Mouse (Mus musculus) E14TG2a.4 (cell line): Measurements from ENCODE around the gene Adap2.
A peak's percentile ranks its signal among the peaks of the same experiment; 100 is the strongest.

Source experiments
- H3K27me3 ChIP-seq: 2 replicates; pipeline ENCODE4 v1.6.1; 2014; ENCODE audit warnings: low read length, control low read depth; ENCODE audit not compliant: insufficient read depth
- H3K36me3 ChIP-seq: 2 replicates; pipeline ENCODE4 v1.6.1; 2014; ENCODE audit warnings: low read length, control low read depth; ENCODE audit not compliant: insufficient read depth
- H3K4me1 ChIP-seq: replicated peaks from 2 replicates; pipeline ENCODE4 v1.6.1; 2014; ENCODE audit warnings: low read depth, low read length, control low read depth
- H3K4me3 ChIP-seq: replicated peaks from 2 replicates; pipeline ENCODE4 v1.5.1; 2014; ENCODE audit warnings: mild to moderate bottlenecking, low read length
- H3K9me3 ChIP-seq: 2 replicates; pipeline ENCODE4 v1.6.1; 2014; ENCODE audit warnings: low read length, control low read depth
- CTCF ChIP-seq: conservative IDR thresholded peaks from 2 replicates; pipeline ENCODE4 v1.5.1; 2014; ENCODE audit warnings: low read length
- NANOG ChIP-seq: IDR thresholded peaks from 2 replicates; pipeline ENCODE4 v1.6.1; 2014; ENCODE audit warnings: borderline replicate concordance, low read length, mixed read lengths
- POU5F1 ChIP-seq: IDR thresholded peaks from 2 replicates; pipeline ENCODE4 v1.6.1; 2014; ENCODE audit warnings: low read length, borderline replicate concordance

Gene Adap2

DNA sequence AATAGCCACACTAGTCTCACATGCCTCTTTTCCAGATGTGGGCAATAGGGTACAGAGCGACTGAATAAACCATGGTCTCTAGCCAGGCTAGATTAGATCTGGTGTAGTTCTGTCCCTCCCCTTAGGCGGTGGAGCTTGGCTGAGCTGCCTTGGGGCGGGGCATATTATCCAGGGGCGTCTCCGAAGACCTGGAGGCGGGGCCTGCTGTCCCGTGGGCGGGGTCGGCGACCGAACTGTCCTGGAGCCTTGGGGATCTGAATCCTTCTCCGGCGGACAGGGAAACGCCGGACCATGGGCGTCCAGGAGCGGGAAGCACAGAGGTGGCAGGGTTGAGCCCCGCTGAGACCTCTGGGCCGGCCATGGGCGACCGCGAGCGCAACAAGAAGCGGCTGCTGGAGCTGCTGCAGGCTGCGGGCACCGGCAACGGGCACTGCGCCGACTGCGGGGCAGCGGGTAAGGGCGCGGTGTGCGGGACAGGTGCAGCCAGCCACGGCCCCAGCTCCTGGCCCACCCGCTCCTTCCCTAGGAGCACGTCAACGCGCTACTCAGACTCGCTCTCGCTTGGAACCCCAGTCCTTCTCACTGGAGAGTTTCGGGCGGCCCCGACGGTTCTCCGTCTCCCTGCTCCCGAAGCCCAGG lies at the start of gene Adap2:
TSS of gene Adap2 (plus strand) at position 249 of the 639 bp plus-strand sequence.
- Histone ChIP-seq H3K4me3 (peak within 1 kb of the TSS; percentile 92), H3K9me3 (no peaks in the 10 kb centered on the region), H3K27me3 (peaks cover 24% of the 10 kb centered on the region), H3K4me1 (peaks cover 22% of the 10 kb centered on the region), H3K36me3 (peaks cover 24% of the 10 kb centered on the region)
- TF ChIP-seq POU5F1, result no peak
- no peak for TF ChIP-seq CTCF
- no peak for TF ChIP-seq NANOG

DNA sequence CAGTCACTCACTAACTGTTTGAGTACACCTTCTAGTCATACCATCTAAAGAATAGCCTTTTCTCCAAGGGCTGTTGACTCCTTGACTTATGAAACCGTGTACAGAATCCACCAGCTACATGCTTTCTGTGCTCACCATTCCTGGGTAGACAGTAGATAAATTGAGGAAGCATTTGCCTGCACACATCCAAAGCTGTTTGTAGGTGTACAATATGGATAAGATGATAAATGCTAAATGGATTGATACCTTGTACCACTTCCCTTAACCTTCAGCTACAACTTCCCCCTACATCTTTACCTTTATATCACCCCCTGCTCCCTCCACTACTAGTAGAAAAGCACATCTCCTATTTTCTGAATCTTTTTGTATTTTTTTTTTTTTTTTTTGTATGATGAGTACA lies 49.5 kb upstream of the Adap2 start:
- Histone ChIP-seq H3K27me3 (no peaks in the 10 kb centered on the region), H3K4me3 (no peak overlapping the region)
- no peak for TF ChIP-seq CTCF
- TF ChIP-seq NANOG, result no peak
- no peak for TF ChIP-seq POU5F1

DNA sequence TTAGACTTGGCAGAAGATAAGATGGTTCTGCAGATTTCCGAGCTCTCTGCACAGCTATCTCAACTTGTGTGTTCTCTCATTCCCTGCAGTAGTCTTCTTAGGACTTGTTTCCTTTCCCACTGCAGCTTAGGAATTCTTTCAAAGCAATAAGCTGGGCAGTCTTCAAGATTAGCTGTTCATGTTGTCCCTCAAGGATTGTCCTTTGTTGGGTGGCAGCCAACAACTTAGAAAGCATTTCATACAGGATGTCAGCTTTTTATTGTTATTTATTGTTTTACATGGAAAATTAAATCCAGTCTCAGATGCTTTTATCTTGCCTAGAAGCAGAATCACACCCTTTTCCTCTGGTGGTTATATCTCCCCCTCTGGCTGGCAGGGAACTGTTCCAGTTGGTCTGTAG lies 37.5 kb upstream of the Adap2 start:
- TF ChIP-seq POU5F1 (no peak), CTCF (no peak), NANOG (no peak)
- Histone ChIP-seq H3K36me3 (peaks cover 90% of the 10 kb centered on the region), H3K4me1 (peaks cover 10% of the 10 kb centered on the region; the same call in 1 of the 2 replicates), H3K27me3 (no peaks in the 10 kb centered on the region), H3K9me3 (no peaks in the 10 kb centered on the region), H3K4me3 (no peak overlapping the region)

More for the DNA sequence above, 49.5 kb upstream of the Adap2 start:
- Histone ChIP-seq H3K4me1 (peaks cover 19% of the 10 kb centered on the region), H3K36me3 (peaks cover 90% of the 10 kb centered on the region), H3K9me3 (no peaks in the 10 kb centered on the region)

DNA sequence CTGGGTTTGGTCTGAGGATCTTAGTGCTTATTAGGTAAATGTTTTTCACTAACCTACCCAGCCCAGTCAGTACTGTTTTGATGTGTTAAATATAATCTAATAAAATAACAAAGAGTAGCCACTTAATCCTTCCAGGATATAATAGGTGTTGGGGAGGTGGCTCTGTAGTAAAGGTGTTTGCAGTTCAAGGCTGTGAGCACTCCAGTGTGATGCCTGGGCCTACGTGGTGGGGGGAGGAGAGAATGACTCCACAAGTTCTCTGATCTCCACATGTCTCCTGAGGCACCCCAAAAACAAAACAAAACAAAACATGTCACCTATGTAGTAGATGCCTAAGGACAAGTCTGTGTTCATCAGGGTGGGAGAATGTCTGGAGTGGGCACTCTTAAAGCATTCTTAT lies 21.9 kb upstream of the Adap2 start:
- Histone ChIP-seq H3K27me3 (no peaks in the 10 kb centered on the region), H3K4me3 (no peak overlapping the region), H3K4me1 (peaks cover 63% of the 10 kb centered on the region), H3K36me3 (peaks cover 58% of the 10 kb centered on the region), H3K9me3 (no peaks in the 10 kb centered on the region)
- TF ChIP-seq CTCF, result no peak
- TF ChIP-seq NANOG, result peak; percentile 94

DNA sequence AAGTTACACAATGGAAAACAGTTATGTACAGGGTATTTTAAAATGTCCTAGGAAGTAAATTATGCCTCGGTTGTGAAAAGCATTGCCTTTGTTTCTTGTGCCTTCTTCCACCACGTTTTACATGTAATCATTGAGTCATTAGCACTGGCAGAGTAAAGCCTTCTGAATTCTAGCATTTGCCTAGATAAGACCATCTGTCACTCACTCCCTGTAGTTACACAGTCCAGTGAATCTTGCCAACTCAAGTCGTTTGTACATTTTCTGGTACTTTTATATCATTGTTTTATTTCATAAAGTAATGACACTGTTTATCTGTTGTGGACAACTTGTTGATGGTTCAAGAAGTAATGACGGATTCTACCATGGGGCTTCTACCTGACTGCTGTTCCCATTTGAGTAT lies 19.2 kb upstream of the Adap2 start:
- H3K36me3 ChIP-seq, result peaks cover 65% of the 10 kb centered on the region
- peaks cover 71% of the 10 kb centered on the region for H3K4me1 ChIP-seq
- peak overlapping the region; percentile 13; the same call in 1 of the 2 replicates for H3K4me3 ChIP-seq
- TF ChIP-seq NANOG (no peak), POU5F1 (no peak), CTCF (no peak)
- H3K27me3 ChIP-seq, result no peaks in the 10 kb centered on the region
- H3K9me3 ChIP-seq, result no peaks in the 10 kb centered on the region

DNA sequence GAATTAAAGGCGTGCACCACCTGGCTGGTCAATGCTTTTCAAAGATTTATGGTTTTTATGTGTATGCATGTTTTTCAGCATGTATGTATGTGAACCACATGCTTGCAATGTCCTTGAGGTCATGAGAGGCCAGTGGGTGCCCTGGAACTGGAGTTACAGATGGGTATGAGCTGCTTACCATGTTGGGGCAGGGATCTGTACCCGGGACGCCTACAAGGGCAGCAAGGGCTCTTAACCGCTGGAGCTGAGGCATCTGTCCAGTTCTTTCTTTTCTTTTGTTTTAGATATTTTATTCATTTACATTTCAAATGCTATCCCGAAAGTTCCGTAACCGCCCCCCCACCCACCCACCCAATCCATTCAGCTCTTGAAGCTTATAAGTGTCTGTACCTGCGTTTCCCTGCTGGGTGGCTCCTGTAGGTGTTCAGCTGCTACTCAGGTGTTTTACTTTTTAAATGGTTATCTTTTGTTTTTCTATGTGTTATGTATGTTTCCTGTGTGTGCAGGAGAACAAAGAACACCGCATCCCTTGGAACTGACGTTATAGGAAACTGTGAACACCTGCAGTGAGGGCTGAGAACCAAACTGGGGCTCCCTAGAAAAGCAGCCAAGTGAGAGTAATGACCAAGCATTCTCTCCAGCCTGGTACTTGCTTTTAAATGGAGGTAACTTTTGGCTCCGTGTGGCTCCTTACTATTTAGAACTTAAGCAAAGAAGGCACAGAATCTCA lies 17.8 kb upstream of the Adap2 start:
- Histone ChIP-seq H3K27me3 (no peaks in the 10 kb centered on the region), H3K4me1 (peaks cover 73% of the 10 kb centered on the region), H3K36me3 (peaks cover 67% of the 10 kb centered on the region), H3K9me3 (no peaks in the 10 kb centered on the region), H3K4me3 (peak overlapping the region; percentile 94)
- no peak for TF ChIP-seq POU5F1
- no peak for TF ChIP-seq CTCF
- peak; percentile 62; the same call in 1 of the 2 replicates for TF ChIP-seq NANOG

DNA sequence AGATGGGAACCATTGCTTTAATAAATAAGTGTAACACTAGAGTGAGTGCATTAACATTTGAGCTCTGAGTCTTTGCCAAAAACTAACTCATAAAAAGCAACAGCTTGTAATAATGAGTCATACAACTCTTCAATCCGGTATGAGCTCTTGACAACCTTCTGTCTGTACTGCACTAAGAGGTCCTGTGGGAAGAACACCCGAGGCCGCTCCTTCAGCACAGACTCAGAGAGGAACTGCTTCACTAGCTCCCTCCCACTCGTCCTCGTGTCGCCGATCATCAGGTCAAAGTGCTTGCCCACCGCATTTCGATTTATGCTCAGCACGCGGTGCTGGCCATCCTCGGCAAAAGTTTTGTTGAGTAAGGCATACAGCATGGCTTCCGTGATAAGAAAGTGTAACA lies 17.1 kb upstream of the Adap2 start:
- H3K27me3 ChIP-seq, result no peaks in the 10 kb centered on the region
- peak overlapping the region; percentile 94 for H3K4me3 ChIP-seq
- peaks cover 73% of the 10 kb centered on the region for H3K4me1 ChIP-seq
- TF ChIP-seq CTCF (no peak), POU5F1 (no peak), NANOG (no peak)
- no peaks in the 10 kb centered on the region for H3K9me3 ChIP-seq
- peaks cover 66% of the 10 kb centered on the region for H3K36me3 ChIP-seq

DNA sequence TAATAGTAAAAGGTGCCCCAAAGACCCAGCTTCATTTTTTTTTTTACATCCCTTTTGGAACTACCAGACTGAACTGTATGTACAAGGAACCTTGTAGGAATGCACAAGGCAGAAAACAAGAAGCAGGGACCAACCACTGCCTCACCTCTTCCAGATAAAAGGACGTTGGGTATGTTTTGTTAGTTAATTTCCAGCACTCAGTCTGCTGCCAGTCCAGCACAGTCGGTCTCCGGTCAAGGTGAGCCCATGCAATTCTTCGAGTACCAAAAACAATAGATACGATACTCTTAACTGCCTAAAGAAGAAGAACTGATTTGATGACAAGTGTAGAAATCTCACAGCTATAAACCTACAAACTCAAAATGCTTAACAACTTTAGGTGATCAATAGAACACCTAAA lies 16.1 kb upstream of the Adap2 start:
- no peaks in the 10 kb centered on the region for H3K27me3 ChIP-seq
- TF ChIP-seq POU5F1, result no peak
- TF ChIP-seq NANOG, result peak; percentile 90
- peaks cover 67% of the 10 kb centered on the region for H3K4me1 ChIP-seq
- peaks cover 60% of the 10 kb centered on the region for H3K36me3 ChIP-seq
- H3K4me3 ChIP-seq, result peak overlapping the region; percentile 94
- no peaks in the 10 kb centered on the region for H3K9me3 ChIP-seq
